Mouse (Mus musculus) midbrain, embryonic 14.5 days (tissue): Measurements from ENCODE around the gene Timeless. TPM values are rescaled to one million over a fixed set of nuclear protein-coding genes. Genes with fewer than 3 reads are reported as not detected.

Experiments used
- ATAC-seq: fragments of 200-750 bp; cut with Nextera tagmentation; 2 replicates; pipeline ENCODE4 v1.8.0; 2017; ENCODE audit warnings: moderate number of reproducible peaks, moderate library complexity; ENCODE audit not compliant: low FRiP score, low TSS enrichment
- DNase-seq: peaks from one replicate; pipeline ENCODE4 v3.0.0-alpha.2; 2015
- H3K27ac ChIP-seq: fragments of 300-500 bp; sonication (generic); replicated peaks from 2 replicates; pipeline ENCODE4 v1.5.1; 2014; ENCODE audit warnings: mild to moderate bottlenecking, low read depth, low read length, moderate library complexity
- H3K27me3 ChIP-seq: fragments of 300-500 bp; sonication (generic); 2 replicates; pipeline ENCODE4 v1.6.1; 2014; ENCODE audit warnings: low read length, control low read depth, mixed read lengths; ENCODE audit not compliant: control insufficient read depth, insufficient read depth
- H3K36me3 ChIP-seq: fragments of 300-500 bp; sonication (generic); 2 replicates; pipeline ENCODE4 v1.6.1; 2014; ENCODE audit warnings: low read length, control low read depth; ENCODE audit not compliant: control insufficient read depth, insufficient read depth
- H3K4me1 ChIP-seq: fragments of 300-500 bp; sonication (generic); 2 replicates; pipeline ENCODE4 v1.6.1; 2014; ENCODE audit warnings: mild to moderate bottlenecking, antibody characterized with exemption, low read length, control low read depth; ENCODE audit not compliant: control insufficient read depth, insufficient read depth
- H3K4me2 ChIP-seq: fragments of 300-500 bp; sonication (generic); 2 replicates; pipeline ENCODE4 v1.6.1; 2014; ENCODE audit warnings: mild to moderate bottlenecking, low read length, moderate library complexity
- H3K4me3 ChIP-seq: fragments of 300-500 bp; sonication (generic); replicated peaks from 2 replicates; pipeline ENCODE4 v1.5.1; 2014; ENCODE audit warnings: low read depth, low read length
- H3K9ac ChIP-seq: fragments of 300-500 bp; sonication (generic); replicated peaks from 2 replicates; pipeline ENCODE4 v1.6.1; 2014; ENCODE audit warnings: mild to moderate bottlenecking, low read length, moderate library complexity
- H3K9me3 ChIP-seq: fragments of 300-500 bp; sonication (generic); 2 replicates; pipeline ENCODE4 v1.6.1; 2016; ENCODE audit warnings: low read length, control low read depth, mixed read lengths; ENCODE audit not compliant: control insufficient read depth
- WGBS: fragments of 180-500 bp; shearing (Covaris S2); extraction: QIAGEN DNeasy Blood & Tissue Kit; methylation state at CpG from one replicate; pipeline ENCODE4 v1.1.7; 2014; 5-methylcytosine and 5-hydroxymethylcytosine counted together
- polyA plus RNA-seq: library from polyadenylated mRNA; unstranded; fragments of >200 nt; fragmentation: Nextera tagmentation; extraction: Ambion mirVana; gene quantifications from 2 replicates; pipeline ENCODE4 v1.2.1, GENCODE M21; 2014

Gene Timeless
- polyA plus RNA-seq, 1 experiment from 2014 or later: 19.5 TPM

- peaks cover 22% of the 10 kb centered on the region for H3K27me3 ChIP-seq
- no peak for ATAC-seq
- no peak overlapping the region for H3K9ac ChIP-seq
- DNase-seq: no peak
- H3K36me3 ChIP-seq: no peaks in the 10 kb centered on the region
- H3K4me1 ChIP-seq: peaks cover 6% of the 10 kb centered on the region; the same call in 1 of the 2 replicates
- 93% methylated on average over 6 of the region's 6 CpGs for WGBS
- H3K9me3 ChIP-seq: no peaks in the 10 kb centered on the region
- no peak overlapping the region for H3K27ac ChIP-seq
- H3K4me2 ChIP-seq: no peak overlapping the region
- 0 out of 2 replicates have a peak overlapping the region, but pooled peaks have one; percentile 69 for H3K4me3 ChIP-seq
These were observed 38.8 kb upstream of the Timeless start for GRCm38 (mm10) chr10:128193113-128193512.

- WGBS: under 1% methylated on average over 46 of the region's 46 CpGs
- Histone ChIP-seq H3K9ac (peak within 1 kb of the TSS; percentile 74), H3K27ac (0 out of 2 replicates have a peak within 1 kb of the TSS, but pooled peaks have one; percentile 37), H3K36me3 (no peaks in the 10 kb centered on the region), H3K27me3 (peaks cover 22% of the 10 kb centered on the region), H3K4me3 (peak within 1 kb of the TSS; percentile 69), H3K4me2 (peak within 1 kb of the TSS; percentile 98), H3K4me1 (peaks cover 6% of the 10 kb centered on the region; the same call in 1 of the 2 replicates), H3K9me3 (no peaks in the 10 kb centered on the region)
- ATAC-seq (peak; percentile 97), DNase-seq (peak; percentile 97)
These were observed 37.8 kb upstream of the Timeless start, which contains the start of gene Gls2 for GRCm38 (mm10) chr10:128194024-128194550. Gls2 (plus strand) TSS chr10:128194457.

- under 1% methylated on average over 79 of the region's 79 CpGs for WGBS
- ATAC-seq (peak; percentile 87), DNase-seq (peak; percentile 74)
- Histone ChIP-seq H3K4me1 (peaks cover 6% of the 10 kb centered on the region; the same call in 1 of the 2 replicates), H3K9ac (peak overlapping the region; percentile 74), H3K27ac (no peak overlapping the region), H3K27me3 (peaks cover 22% of the 10 kb centered on the region), H3K36me3 (no peaks in the 10 kb centered on the region), H3K9me3 (no peaks in the 10 kb centered on the region), H3K4me3 (peak overlapping the region; percentile 69), H3K4me2 (peak overlapping the region; percentile 98)
These were observed 37.1 kb upstream of the Timeless start for GRCm38 (mm10) chr10:128194551-128195461.

- Histone ChIP-seq H3K4me3 (no peak overlapping the region), H3K4me2 (no peak overlapping the region), H3K27ac (no peak overlapping the region), H3K9me3 (no peaks in the 10 kb centered on the region), H3K4me1 (no peaks in the 10 kb centered on the region), H3K9ac (no peak overlapping the region), H3K36me3 (no peaks in the 10 kb centered on the region), H3K27me3 (0 out of 2 replicates have a peak, but pooled peaks cover 2% of the 10 kb centered on the region)
- WGBS: 79% methylated on average over 5 of the region's 6 CpGs
- DNase-seq: no peak
- ATAC-seq: no peak
These were observed 30.0 kb upstream of the Timeless start for GRCm38 (mm10) chr10:128201856-128202255.

- H3K36me3 ChIP-seq: no peaks in the 10 kb centered on the region
- ATAC-seq: no peak
- no peaks in the 10 kb centered on the region for H3K9me3 ChIP-seq
- H3K4me2 ChIP-seq: no peak overlapping the region
- H3K27ac ChIP-seq: no peak overlapping the region
- DNase-seq: no peak
- no peak overlapping the region for H3K9ac ChIP-seq
- H3K4me1 ChIP-seq: no peaks in the 10 kb centered on the region
- H3K27me3 ChIP-seq: no peaks in the 10 kb centered on the region
- no peak overlapping the region for H3K4me3 ChIP-seq
- 91% methylated on average over 15 of the region's 15 CpGs for WGBS
These were observed 26.9 kb upstream of the Timeless start for GRCm38 (mm10) chr10:128204941-128205340.

GRCm38 (mm10) chr10:128208326-128208725 lies 23.5 kb upstream of the Timeless start:
- Histone ChIP-seq H3K27me3 (no peaks in the 10 kb centered on the region), H3K4me3 (no peak overlapping the region), H3K27ac (no peak overlapping the region), H3K4me1 (peaks cover 5% of the 10 kb centered on the region), H3K4me2 (no peak overlapping the region), H3K9me3 (no peaks in the 10 kb centered on the region), H3K9ac (no peak overlapping the region), H3K36me3 (no peaks in the 10 kb centered on the region)
- WGBS: 96% methylated on average over 10 of the region's 10 CpGs
- no peak for ATAC-seq
- no peak for DNase-seq

GRCm38 (mm10) chr10:128209311-128210009 lies 22.4 kb upstream of the Timeless start:
- H3K27ac ChIP-seq: no peak overlapping the region
- DNase-seq (no peak), ATAC-seq (no peak)
- no peak overlapping the region for H3K9ac ChIP-seq
- peaks cover 5% of the 10 kb centered on the region for H3K4me1 ChIP-seq
- H3K27me3 ChIP-seq: no peaks in the 10 kb centered on the region
- no peaks in the 10 kb centered on the region for H3K36me3 ChIP-seq
- H3K4me3 ChIP-seq: no peak overlapping the region
- H3K4me2 ChIP-seq: no peak overlapping the region
- WGBS: 94% methylated on average over 11 of the region's 11 CpGs
- no peaks in the 10 kb centered on the region for H3K9me3 ChIP-seq

- 97% methylated on average over 2 of the region's 2 CpGs for WGBS
- no peak overlapping the region for H3K4me3 ChIP-seq
- H3K4me2 ChIP-seq: no peak overlapping the region; the same call in 1 of the 2 replicates
- no peak overlapping the region for H3K27ac ChIP-seq
- ATAC-seq (no peak), DNase-seq (no peak)
- no peak overlapping the region for H3K9ac ChIP-seq
- H3K4me1 ChIP-seq: peaks cover 5% of the 10 kb centered on the region
- H3K36me3 ChIP-seq: no peaks in the 10 kb centered on the region
- no peaks in the 10 kb centered on the region for H3K9me3 ChIP-seq
- H3K27me3 ChIP-seq: no peaks in the 10 kb centered on the region
These were observed 21.7 kb upstream of the Timeless start for GRCm38 (mm10) chr10:128210131-128210530.
